Mouse (Mus musculus) heart, embryonic 10.5 days (tissue): ENCODE measurements at regions not wholly inside any gene's neighbourhood (a gene's known extent, or its start where the extent isn't known, plus 50 kb on each side); places are given as distances from the start of the nearest gene placed in this dataset.

Experiments used
- DNase-seq: peaks from one replicate; pipeline ENCODE4 v3.0.0-alpha.2; 2017; ENCODE audit warnings: low spot score
- H3K27ac ChIP-seq: fragments of 300-500 bp; sonication (generic); 2 replicates; pipeline ENCODE4 v1.5.1; 2016; ENCODE audit warnings: mild to moderate bottlenecking
- H3K27me3 ChIP-seq: fragments of 300-500 bp; sonication (generic); 2 replicates; pipeline ENCODE4 v1.6.1; 2016; ENCODE audit warnings: mild to moderate bottlenecking; ENCODE audit not compliant: poor library complexity, insufficient read depth, severe bottlenecking
- H3K36me3 ChIP-seq: fragments of 300-500 bp; sonication (generic); 2 replicates; pipeline ENCODE4 v1.6.1; 2016; ENCODE audit warnings: mild to moderate bottlenecking, moderate library complexity
- H3K4me1 ChIP-seq: fragments of 300-500 bp; sonication (generic); 2 replicates; pipeline ENCODE4 v1.6.1; 2016; ENCODE audit warnings: mild to moderate bottlenecking
- H3K4me3 ChIP-seq: fragments of 300-500 bp; sonication (generic); 2 replicates; pipeline ENCODE4 v1.5.1; 2016; ENCODE audit warnings: mild to moderate bottlenecking, moderate library complexity
- H3K9me3 ChIP-seq: fragments of 300-500 bp; sonication (generic); 2 replicates; pipeline ENCODE4 v1.6.1; 2016; ENCODE audit warnings: mild to moderate bottlenecking, moderate library complexity
- WGBS: fragments of 180-500 bp; shearing (Covaris S2); methylation state at CpG from one replicate; pipeline ENCODE4 v1.1.7; 2016; 5-methylcytosine and 5-hydroxymethylcytosine counted together

DNA sequence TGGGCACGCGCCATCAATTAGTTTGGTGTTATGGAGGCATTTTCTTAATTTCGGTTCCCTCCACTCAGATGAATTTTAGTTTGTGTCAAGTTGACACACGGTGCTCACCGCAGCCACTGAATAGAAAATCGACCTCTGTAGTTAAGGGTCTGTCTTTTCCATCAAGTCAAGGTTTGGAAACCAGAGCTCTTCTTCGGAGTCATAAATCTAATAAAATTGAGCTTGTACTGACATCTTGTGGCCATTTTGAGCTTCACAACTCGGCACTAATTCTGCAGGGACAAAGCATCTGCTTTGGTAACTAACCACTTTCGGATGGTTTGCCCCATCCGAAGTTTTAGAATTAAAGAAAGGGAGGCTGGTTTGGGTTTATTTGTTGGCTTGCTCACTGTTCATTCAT, 117.7 kb upstream of the Nat3 start:
- H3K36me3 ChIP-seq: no peaks in the 10 kb centered on the region
- H3K4me3 ChIP-seq: no peak overlapping the region
- H3K27me3 ChIP-seq: no peaks in the 10 kb centered on the region
- H3K9me3 ChIP-seq: no peaks in the 10 kb centered on the region
- 44% methylated on average over 10 of the region's 10 CpGs for WGBS
- H3K27ac ChIP-seq: no peak overlapping the region
- no peaks in the 10 kb centered on the region for H3K4me1 ChIP-seq
- DNase-seq: no peak

DNA sequence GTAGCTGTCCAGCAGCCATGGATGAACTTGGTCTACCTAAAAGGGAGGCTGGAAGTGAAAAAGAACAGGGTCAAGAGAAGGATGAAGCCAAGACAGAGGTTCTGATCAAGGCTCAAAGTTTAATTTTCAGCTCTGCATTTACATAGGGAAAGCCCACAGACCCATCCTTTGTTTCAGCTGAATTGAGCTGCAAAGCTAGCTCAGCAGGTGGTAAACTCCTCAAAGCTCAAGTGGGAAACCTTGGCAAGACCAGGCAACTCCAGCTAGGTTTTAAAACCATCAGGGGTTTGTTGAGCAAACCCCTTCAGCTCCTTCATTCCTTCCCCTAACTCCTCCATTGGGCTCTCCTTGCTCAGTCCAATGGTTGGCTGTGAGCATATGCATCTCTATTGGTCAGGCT, 108.8 kb upstream of the Nat3 start:
- Histone ChIP-seq H3K4me1 (no peaks in the 10 kb centered on the region), H3K27ac (no peak overlapping the region), H3K27me3 (no peaks in the 10 kb centered on the region), H3K36me3 (no peaks in the 10 kb centered on the region), H3K4me3 (no peak overlapping the region), H3K9me3 (no peaks in the 10 kb centered on the region)
- DNase-seq: no peak

DNA sequence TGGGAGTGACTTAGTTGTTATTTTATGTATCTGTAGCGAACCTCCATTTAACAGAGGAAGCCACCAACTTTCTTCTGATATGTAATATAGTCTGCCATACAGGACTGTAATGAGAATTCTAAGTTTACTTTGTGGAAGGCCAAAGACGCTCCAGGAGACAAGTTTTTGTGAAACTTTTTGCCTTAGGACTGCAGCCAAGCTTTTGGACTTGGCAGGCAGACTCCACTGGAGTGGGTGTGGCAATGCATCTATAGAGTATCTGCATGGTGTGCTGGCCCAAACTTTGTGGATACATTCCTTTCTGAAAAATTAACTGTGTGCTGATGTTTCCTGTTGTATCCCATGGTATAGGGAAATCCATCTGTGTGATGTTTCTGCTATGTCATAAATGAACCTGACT, 101.1 kb upstream of the Nat3 start:
- no peaks in the 10 kb centered on the region for H3K9me3 ChIP-seq
- H3K27ac ChIP-seq: no peak overlapping the region
- no peaks in the 10 kb centered on the region for H3K4me1 ChIP-seq
- DNase-seq: no peak
- WGBS: 76% methylated on average over 2 of the region's 2 CpGs
- no peaks in the 10 kb centered on the region for H3K36me3 ChIP-seq
- no peaks in the 10 kb centered on the region for H3K27me3 ChIP-seq
- H3K4me3 ChIP-seq: no peak overlapping the region
